Mouse (Mus musculus) mammary gland, adult 2 months (tissue): ENCODE measurements around the gene Gpr18. TPM values are rescaled to one million over a fixed set of nuclear protein-coding genes. Genes with fewer than 3 reads are reported as not detected.

Experiments
- polyA plus RNA-seq: library from polyadenylated mRNA; depleted of rRNA; stranded (reverse); fragments of >200 nt; gene quantifications from 2 replicates; pipeline ENCODE4 v1.2.3, GENCODE M21; 2012; ENCODE audit warnings: low replicate concordance; rRNA removed

Gene Gpr18
- 40.9 and 46.8 TPM in 2 replicates for polyA plus RNA-seq

GRCm38 (mm10) chr14:121915621-121916020, at the start of gene Gpr18:
Gpr18 (minus strand) TSS chr14:121915781.

DNA sequence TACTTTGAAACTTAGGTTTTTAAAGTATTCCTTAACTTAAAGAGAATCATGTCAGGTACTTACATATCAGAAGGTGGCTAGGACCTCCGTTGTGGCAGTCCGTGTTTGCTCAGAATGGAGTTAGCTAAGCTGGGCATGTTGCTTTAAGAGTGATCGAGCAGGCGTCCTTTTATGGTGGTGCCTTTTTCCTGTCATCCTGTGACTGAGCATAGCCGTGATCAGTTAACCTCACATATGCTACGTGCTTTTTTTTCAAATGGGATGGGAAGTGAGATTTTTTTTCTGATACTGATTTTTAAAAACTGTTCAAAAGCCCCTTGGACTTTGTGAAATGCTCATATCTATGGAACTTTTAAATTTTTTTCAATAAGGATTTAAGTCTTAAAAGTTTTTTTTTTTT, 49.4 kb upstream of the Gpr18 start, which contains the start of gene Gpr183:
Gene Gpr183 (minus strand): TSS at position 206 of the 400 bp plus-strand sequence.

GRCm38 (mm10) chr14:121878176-121878858, 37.3 kb downstream of the Gpr18 start, which contains the start of gene Ubac2:
Ubac2 (plus strand) TSS chr14:121878620.

Other genes with a start within 250 kb of the Gpr18 start
- gene Dock9, start 117.9 kb downstream of the Gpr18 start, polyA plus RNA-seq = 20.4 and 33.5 TPM in 2 replicates
- 54.6 and 61.3 TPM in 2 replicates for gene Ubac2, start 37.2 kb downstream of the Gpr18 start, polyA plus RNA-seq
- gene Gpr183, start 49.4 kb upstream of the Gpr18 start, polyA plus RNA-seq = 10.6 and 14.9 TPM in 2 replicates
- gene Timm8a2, start 118.9 kb upstream of the Gpr18 start, polyA plus RNA-seq = 0.30 and 0.36 TPM in 2 replicates
- 109 and 321 TPM in 2 replicates for gene Tm9sf2, start 191.3 kb upstream of the Gpr18 start, polyA plus RNA-seq